Mouse (Mus musculus): ENCODE measurements around the gene Olfm4.

DNA sequence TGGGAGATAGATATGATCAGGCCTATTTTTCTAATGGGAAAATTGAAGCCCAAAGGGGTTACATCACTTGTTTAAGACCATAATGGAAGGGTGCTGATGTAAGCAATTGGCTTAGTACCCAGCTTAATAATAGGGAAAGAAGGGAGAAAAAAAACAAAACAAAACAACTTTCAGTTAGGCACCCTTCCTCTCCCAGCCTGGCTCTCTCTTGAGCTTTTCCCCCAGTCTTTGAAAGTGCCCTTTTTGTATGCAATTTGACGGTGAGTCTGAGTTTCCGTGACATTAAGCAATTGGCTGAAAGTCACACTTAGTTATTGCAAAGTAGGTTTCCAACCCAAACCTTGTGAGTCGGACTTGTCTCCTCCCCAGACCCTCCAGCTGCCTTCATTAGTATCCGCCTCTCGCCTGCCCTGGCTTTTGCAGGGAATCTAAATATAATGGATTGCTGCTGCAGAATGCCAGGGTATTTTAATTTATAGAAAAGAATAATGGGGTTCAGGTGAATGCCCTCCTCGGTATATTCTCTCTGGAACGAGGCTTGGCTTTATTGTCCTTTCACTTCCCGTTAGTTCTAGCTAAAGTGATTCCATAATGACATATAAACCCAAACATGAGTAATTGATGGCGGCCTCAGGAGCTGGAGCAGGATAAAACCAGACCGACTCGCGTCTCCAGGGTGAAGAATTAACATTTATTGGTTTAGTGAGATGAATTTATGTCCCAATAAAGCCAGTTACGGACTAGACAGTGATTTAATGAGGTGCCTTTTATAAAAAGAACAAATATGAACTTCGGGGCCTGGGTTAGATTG is 12.7 kb upstream of the Olfm4 start:
- TF ChIP-seq ZNF384 (IDR thresholded peaks at IDR 0.05; ENCODE audit: low read depth, low read length) (no peak), CHD2 (IDR thresholded peaks at IDR 0.05; ENCODE audit: low read depth, low read length) (no peak)
